Mouse (Mus musculus) T-helper 1 cell (primary cell): ENCODE measurements around the gene N4bp2l2.
"Not testable (repeated sequence)": the region's sequence is repeated elsewhere in the genome, so short reads cannot be mapped to it uniquely, and the experiment has no call there.

Experiments used
- in situ Hi-C: fragments of 300-600 bp; cut with MboI, MseI; formaldehyde crosslinking; loops from one replicate; pipeline ENCODE4 v1.15.1; 2025; ENCODE audit warnings: high pct_unique_total_duplicates

N4bp2l2 gene

GRCm38 (mm10) chr5:150644926-150645325 lies 21.1 kb downstream of the N4bp2l2 start:
- in situ Hi-C loops, result no loop called here

GRCm38 (mm10) chr5:150643390-150643789 lies 22.6 kb downstream of the N4bp2l2 start:
- in situ Hi-C loops, result not testable (repeated sequence)

- in situ Hi-C loops, result no loop called here
Observed at GRCm38 (mm10) chr5:150641440-150641839, 24.5 kb downstream of the N4bp2l2 start.

GRCm38 (mm10) chr5:150629692-150630091 lies 36.3 kb downstream of the N4bp2l2 start:
- in situ Hi-C loops, result no loop called here

DNA sequence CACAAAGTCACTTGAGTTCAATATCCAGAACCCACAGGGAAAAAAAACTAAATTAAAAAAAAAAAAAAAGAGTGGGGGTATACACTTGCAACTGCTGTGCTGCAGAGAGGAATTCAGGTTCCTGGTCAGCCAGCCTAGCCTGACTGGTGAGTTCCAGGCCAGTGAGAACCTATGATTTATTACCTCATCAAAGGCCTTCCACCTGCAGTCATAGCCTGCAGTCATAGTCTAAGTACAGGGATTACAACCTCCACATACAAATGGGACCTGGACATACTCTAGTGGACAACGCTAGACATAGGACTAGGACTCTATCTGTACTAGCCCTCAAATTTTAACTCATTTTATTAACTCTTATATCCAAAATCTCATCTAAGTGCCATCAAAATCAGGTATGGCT lies 36.7 kb downstream of the N4bp2l2 start:
- in situ Hi-C loops, result no loop called here

DNA sequence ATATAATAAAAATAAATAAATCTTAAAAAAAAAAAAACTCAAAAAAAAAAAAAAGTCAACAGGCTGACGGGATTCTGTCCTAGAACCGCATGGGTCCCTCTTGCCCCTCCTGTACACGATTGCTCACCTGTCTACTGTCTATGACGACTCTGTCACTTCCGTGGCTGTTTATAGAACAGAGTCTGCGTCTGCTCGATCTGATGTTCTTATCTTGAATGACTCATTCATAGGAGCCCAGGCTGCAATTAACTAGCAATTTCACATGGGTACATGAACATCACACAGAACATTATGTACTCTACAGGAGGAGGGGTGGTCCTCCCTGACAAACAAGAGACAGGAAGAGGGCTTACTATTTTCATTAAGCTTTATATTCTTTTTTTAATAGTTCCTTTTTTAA lies 40.5 kb downstream of the N4bp2l2 start:
- in situ Hi-C loops, result no loop called here

DNA sequence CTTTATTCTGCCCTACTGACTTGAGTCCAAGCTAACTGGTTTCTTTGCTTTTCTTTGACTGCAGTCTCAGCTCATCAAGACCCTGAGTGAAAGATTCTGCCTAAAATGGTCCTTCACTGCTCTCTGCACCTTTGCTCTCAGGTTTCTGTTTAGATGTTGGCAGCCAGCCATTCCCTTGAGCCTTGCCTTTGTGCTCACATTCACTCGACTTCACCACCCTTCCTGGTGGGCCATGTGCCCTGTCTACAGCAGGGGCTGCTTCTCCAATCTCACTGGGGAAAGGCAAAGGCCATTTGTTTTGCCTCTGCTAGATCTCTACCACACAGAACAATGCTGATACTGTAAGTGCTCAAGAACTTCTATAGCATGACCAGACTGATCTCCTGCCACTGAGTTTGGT lies 43.2 kb downstream of the N4bp2l2 start:
- in situ Hi-C loops, result no loop called here

DNA sequence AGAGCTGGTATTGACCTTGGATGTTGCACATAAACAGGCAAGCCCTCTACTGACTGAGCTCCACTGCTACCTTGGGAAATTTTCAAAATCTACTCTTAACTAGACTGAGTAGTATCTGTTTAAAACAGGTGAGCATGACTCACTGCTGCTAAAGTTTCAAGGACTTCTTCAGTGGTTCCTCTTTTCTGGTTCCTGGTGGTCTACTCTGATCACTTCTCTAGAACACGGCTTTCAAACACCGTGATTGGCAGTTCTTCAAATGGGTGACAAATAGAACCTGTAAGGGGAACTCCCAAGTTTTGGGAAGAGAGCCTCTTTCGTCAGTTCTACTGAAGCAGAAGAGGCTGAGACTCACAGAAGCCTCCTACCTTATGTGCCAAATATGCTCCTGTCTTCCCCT lies 44.4 kb downstream of the N4bp2l2 start:
- in situ Hi-C loops, result no loop called here

- in situ Hi-C loops, result no loop called here
Observed at GRCm38 (mm10) chr5:150620588-150621135, 45.3 kb downstream of the N4bp2l2 start.

DNA sequence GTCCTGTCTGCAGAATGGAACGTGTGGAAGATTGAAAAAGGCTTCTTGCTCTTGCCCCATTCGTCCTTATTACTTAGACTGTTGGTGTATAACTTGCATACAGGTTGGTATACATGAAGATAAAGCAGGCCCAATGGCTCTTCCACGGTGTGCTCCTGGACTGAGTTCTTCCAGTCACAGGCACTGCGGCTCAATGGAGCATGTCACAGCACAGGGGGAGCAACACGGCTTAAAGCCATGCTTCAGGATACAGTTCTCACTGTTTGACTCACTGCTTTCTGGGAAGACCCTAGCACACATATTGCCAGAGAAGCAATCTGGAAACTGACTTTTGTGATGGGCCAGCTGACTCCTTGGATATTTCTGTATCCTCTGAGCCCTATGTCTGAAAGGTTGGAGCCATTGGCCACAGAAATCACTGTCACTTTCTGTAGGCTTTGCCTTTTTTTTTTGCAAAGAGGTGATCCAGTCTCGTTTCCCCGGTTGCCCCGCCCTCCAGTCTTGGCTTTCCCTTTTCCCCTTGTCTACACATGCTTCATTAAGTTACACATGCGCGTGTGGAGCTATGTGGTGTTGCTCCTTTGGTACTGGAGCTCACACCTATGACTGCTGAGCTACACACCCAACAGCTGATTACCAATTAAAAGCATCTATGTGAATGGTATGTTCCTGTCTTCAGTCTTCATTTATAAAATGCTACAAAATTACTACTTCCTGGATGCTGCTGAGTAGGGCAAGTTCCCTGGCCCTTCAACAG lies 47.2 kb downstream of the N4bp2l2 start:
- in situ Hi-C loops, result no loop called here

DNA sequence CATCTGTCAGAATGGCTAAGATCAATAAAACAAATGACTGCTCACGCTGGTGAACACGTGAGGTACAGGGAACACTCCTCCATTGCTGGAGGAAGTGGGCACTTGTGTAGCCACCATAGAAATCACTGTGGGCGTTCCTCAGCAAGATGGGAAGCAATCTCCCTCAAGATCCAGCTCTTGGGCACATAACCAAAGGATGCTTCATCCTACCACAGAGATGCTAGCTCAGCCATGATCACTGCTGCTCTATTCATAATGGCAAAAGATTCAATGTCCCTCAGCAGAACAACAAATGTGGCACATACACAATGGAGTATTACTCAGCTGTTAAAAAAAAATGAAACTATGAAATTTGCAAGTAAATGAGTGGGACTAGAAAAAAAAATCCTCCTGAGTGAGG lies 49.3 kb downstream of the N4bp2l2 start:
- in situ Hi-C loops, result no loop called here

DNA sequence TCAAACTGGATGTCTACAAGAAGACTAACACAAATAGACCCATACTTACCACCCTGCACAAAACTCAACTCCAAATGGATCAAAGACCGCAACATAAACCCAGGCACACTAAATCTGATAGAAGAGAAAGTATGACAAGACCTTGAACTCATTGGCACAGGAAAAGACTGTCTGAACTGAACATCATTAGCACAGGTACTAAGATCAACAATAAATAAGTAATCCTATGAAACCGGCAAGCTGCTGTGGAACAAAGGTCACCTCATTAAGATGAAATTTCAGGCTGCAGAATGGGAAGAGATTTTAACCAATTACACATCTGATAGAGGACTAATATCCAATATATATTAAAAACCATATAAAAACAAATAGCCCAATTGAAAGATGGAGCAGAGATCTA lies 49.8 kb downstream of the N4bp2l2 start:
- in situ Hi-C loops, result no loop called here

- in situ Hi-C loops, result no loop called here
Observed at GRCm38 (mm10) chr5:150614054-150614453, 51.9 kb downstream of the N4bp2l2 start.

DNA sequence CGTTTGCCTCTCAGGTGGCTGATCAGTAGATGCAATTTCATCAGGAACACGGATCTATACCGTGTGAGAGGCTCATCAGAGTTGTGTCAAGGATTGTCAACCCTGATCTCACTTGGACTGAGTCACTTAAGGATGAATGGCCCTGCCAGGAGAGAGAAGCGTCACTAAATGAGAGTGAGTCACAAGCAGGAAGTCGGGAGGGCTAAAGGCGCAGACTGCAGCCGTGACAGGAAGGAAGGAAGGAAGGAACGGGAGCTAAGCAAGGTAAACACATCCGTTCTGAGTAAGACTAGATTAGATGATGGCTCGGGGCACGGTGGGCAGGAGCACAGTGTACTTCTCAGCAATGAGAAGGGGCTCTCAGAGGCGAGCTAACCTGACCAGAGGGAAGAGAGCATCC lies 54.3 kb downstream of the N4bp2l2 start:
- in situ Hi-C loops, result no loop called here

GRCm38 (mm10) chr5:150611136-150611535 lies 54.8 kb downstream of the N4bp2l2 start:
- in situ Hi-C loops, result no loop called here

DNA sequence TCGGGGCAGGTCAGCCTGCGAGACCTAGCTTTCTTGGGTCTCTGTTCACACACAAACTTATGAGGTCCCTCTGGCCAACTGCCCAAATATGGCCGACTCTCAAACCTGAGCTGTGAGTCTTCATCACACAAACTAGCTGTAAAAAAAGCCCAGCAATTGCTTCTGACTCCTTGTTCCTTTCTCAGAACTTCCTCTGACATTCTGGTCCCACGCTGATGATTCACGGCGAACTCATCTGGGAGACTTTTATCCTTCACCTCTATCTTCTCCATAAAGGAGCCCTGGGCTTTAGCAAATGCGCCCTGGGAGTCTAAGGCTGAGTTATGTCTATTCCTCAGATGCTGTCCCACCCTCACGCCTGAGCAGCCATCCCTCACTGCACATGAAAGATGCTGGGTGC lies 58.4 kb downstream of the N4bp2l2 start:
- in situ Hi-C loops, result no loop called here

GRCm38 (mm10) chr5:150606131-150606530 lies 59.9 kb downstream of the N4bp2l2 start:
- in situ Hi-C loops, result no loop called here

- in situ Hi-C loops, result loop anchor here (5.0 kb wide), 1 partner anchor 51 kb away; no protein-coding TSS in a partner anchor
Observed at GRCm38 (mm10) chr5:150601441-150602230, 64.3 kb downstream of the N4bp2l2 start.

DNA sequence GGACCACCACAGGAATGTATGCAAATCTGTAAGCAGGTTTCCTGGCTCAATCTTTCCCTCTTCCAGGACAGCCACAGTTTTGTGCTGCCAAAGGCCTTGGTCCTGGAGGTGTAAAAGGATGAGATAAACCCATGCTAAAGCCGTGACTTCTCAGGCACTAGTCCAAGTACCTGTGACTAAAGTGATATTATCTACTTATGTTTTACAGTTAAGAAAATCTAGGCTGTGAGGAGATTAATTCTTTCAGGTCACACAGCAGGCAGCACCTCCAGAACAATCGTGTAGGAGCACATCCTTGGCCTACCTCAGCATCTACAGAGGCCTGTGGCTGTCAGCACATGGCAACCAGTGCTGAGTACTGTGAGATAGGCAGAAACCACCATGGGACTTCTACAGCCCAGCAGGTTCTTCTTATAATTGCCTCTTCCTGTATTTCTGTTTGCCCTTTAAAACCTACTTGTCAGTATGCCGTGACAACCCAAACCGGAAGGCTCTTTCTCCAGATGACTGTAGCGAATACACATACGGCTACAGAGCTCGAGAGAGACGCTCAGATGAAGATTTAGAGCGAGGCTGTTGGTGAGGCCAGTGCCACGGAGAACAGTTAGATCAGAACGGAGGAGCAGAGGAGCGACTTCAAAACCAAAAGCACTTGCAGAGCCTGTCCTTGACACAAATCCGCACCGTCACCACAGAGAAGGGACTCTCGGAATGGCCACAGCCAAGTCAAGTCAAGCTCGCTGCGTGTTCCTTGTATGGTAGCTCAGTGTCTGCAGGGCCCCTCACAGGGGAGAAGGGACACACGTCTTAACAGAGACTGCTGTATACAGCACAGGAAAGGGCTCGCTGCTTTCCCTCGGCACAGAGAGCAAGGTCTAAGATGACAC lies 65.2 kb downstream of the N4bp2l2 start:
- in situ Hi-C loops, result loop anchor here (5.0 kb wide), 1 partner anchor 52 kb away; no protein-coding TSS in a partner anchor

DNA sequence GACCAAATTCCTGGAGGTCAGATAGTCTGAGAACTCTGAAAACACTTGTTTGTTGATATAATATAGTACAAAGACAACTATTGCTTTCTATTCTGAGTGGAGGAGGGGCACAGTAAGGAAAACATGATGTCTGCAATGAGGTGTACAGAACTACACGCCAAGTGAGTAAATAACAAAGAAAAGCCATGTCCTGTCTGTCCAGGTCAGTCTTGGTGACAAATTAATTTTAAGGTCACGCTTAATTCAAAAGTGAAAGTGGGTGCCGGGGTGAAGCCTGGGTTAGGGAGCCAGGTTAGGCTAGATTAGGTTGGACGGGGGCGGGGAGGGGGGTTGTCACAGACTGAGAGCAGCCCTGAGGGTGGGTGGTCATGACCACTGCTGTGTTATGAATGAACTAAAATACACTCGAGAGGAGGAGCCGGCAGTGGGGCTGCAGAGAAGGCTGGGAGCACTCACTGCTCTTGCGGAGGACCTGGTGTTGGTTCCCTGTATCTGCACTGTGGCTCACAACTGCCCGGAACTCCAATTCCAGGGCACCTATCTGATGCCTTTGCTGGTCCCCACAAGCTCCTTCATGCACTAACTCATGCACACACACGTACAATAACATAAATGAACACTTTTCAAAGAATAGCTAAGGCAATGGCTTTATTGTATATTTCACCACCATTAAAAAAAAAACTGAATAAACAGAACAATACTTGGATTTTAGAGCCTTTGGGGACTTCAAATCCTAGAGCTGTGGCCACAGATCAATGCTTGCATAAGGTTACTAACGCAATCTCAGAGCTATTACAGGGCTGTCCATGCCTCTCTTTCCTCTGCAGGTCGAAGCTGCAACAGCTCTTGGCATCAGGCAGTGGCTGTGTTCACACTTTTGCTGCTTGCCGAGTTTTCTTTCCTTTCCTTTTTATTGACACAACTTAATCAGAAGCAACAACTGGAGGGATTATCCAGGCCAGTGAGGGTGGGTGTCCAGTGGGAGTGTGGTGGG lies 66.4 kb downstream of the N4bp2l2 start:
- in situ Hi-C loops, result loop anchor here (5.0 kb wide), 1 partner anchor 53 kb away; no protein-coding TSS in a partner anchor
